Mouse (Mus musculus) brain, adult 2 months (tissue): ENCODE measurements around the gene Sod1.
"Not testable (repeated sequence)": the region's sequence is repeated elsewhere in the genome, so short reads cannot be mapped to it uniquely, and the experiment has no call there.

ENCODE experiments used
- DNase-seq: peaks from one replicate; pipeline ENCODE4 v3.0.0; 2011; ENCODE audit warnings: low read depth, low spot score

Gene Sod1

DNA sequence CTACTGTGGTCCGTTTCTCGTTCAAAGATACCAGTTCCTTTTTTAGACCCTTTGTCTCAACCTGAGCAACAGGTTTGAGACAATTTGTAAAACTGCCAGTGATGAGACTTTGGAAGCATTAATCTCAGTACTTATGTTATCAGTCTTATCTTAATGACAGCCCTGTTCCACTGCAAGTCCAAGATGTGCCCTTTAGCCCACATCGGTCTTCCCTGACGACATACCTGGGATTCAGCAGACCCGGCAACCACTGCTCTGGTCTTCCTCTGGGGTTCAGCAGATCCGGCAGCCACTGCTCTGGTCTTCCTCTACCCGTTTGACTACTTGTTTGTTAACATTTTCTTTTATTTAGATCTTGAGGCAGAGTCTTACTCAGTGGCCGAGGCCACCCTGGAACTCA lies 8.8 kb upstream of the Sod1 start:
- no peak for DNase-seq

DNA sequence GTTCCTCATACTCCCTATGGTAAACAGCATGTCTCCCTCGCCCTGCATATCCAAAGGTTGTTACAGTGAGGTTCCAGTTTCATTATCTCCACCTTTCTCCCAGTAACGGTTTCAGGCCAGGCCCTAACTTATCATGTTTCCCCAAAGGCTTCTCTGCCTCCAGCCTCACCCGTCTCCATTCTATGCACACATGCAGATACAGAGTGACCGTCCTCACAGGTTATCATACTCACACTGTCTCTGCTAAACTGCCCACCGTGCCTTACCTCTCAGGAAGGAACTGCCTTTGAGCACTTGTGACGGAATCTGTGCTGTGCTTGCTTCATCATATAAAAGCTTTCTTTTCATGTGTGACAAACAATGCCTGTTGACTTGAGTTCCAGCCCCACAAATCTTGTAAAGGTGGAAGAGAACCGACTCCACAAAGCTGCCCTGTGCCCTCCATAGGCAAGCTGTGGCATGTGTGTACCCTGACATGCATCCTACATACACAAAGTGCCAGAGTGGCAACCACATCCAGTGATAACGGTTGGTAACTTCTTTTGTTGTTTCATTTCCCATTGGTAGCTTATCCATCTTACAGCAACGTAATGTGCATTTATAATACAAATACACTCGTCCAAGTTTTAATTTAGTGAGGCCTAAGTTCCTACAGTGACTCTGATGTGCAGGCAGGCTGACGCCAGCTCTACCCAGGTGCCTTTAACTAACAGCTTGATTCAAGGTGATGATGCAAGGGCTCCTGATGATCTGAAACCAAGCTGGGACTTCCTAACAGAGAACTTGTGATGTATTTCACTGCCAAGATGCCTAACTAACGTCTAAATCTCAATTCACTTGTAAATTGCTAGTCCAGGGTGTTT lies 6.8 kb upstream of the Sod1 start:
- no peak for DNase-seq

DNA sequence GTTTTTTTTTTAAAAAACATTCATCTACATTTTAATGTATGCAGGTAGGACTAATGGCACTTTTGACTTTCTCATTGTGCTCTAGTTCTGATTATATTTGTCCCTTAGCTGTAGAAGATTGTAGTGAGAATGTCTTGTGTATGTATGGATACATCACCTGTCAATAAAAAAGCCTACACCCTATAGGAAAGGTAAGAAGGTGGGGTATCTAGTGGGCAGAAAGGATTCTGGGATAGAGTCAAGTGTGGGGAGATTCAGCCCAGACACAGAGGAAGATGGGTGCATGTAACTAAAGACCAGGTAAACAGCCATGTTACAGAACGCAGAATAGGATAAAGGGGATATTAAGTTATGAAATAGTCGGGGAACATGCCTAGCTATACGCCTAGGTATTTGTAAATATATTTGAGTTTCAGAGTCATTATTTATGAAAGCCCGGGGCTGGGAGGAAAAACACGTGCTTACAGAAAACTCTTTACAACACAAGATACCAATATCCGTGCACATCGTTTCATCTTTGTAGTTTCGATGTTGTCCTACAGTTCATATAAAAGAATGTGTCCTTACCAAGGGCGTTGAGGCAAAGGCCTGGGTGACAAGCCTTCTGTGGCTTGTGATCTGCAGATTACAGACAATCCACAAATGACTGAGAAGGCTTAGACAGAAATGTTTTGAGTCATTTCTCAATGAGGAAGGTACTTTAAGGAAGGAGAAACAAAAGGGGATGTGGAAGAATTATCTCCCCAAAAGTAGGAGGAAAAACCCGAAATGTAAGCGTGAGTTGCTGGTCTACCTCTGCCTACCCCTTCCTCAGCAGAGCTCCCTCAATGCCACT lies 5.6 kb upstream of the Sod1 start:
- no peak for DNase-seq

DNA sequence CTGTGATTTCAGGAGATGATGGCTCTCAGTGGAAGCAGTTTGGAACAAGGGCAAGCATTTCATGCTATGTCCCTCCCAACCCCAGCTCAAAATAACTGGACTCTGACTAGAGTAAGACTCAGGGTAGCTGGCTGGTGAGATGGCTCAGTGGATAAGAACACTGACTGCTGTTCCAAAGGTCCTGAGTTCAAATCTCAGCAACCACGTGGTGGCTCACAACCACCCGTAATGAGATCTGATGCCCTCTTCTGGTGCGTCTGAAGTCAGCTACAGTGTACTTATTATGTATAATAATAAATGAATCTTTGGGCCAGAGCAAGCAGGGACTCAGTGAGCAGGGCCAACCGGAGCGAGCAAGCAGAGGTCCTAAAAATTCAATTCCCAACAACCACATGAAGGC lies 4.7 kb upstream of the Sod1 start:
- DNase-seq = not testable (repeated sequence)

DNA sequence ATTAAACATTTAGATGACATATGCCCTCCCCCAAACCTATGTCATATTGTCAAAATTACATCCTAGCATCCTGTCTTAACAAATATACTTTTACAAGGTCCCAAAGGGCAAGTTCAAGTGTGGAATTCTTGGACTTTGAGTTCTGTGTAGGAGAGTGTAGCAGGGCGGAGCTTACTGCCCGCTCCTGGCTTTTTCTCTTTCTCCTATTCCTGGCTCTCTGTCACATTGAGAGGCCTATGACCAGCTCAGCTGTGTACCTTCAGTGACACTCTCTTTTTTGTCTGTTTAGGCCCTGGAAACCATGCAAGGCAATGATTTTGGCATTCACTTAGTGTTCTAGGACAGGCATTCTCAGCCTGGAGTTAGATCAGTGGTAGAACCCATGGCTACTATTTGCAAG lies 4.1 kb upstream of the Sod1 start:
- DNase-seq = no peak

DNA sequence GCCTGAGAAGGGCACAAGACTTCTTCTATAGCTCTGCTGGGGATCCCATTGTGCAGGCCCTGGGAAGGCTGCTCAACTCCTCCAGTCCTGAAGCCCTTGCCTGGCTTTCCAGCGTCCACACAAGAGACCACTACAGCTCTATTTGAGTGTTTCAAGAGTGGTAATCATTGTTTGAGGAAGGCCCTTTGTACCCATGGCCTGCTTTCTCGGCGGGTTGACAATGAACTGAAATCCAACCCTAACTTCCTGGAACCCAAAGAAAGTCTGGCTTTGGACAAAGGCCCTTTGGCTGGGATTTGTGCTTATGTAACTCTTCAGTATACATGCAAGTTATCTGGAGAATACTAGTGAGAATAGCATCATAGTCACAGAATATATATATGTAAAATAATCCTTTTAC lies 3.2 kb upstream of the Sod1 start:
- no peak for DNase-seq

DNA sequence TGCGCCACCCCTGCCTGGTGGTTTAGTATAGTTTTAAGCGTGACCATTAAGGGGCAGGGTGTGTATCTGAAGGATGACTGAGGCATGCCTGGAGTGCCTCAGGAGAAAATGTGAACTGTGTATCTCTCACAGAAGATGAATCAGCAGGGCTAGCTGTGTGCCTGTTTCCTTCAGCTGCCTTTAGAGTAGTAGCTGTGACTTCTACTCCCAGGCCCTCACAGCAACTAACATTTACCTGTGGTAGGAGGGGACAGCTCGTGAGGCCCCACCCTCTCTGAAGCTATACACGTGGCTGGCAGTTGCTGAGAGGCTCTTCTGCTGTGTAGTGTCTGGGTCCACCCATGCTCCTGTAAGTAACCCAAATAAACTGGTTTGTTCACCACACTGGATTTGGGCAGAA lies 2.6 kb upstream of the Sod1 start:
- DNase-seq = no peak

DNA sequence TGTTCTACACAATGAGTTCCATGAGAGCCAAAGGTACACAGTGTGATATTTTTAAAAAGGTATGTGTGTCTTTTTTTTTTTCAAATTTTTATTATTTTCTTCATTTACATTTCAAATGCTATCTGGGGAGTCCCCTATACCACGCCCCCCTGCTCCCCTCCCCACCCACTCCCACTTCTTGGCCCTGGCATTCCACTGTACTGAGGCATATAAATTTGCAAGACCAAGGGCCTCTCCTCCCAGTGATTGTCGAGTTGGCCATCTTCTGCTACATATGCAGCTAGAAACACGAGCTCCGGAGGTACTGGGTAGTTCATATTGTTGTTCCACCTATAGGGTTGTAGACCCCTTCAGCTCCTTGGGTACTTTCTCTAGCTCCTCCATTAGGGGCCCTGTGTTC lies 1.1 kb upstream of the Sod1 start:
- not testable (repeated sequence) for DNase-seq

DNA sequence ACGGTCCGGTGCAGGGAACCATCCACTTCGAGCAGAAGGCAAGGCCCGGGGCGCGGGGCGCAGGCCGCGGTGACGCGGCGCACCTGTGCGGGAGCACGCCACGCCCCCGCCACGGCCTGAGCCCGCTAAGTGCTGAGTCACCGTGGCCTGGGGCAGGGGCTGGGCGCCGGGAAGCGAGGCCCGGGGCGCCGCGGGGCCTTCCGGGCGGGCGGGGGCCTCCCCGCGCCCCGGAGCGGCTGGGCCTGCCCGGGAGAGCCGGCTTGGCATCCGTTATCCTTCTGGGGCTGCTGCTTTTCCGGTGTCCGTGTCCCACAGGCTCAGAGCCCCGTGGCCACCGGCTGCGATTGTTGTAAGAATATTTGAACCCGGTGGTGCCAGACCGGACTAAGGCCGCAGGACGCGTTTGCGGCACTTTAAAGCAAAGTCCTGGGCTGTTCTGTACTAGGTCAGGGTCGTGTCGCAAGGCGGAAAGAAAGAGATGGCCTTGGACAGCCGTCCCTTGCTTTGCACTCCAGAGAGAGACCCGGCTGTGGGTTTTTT lies 408 bp downstream of the Sod1 start:
- DNase-seq = no peak

DNA sequence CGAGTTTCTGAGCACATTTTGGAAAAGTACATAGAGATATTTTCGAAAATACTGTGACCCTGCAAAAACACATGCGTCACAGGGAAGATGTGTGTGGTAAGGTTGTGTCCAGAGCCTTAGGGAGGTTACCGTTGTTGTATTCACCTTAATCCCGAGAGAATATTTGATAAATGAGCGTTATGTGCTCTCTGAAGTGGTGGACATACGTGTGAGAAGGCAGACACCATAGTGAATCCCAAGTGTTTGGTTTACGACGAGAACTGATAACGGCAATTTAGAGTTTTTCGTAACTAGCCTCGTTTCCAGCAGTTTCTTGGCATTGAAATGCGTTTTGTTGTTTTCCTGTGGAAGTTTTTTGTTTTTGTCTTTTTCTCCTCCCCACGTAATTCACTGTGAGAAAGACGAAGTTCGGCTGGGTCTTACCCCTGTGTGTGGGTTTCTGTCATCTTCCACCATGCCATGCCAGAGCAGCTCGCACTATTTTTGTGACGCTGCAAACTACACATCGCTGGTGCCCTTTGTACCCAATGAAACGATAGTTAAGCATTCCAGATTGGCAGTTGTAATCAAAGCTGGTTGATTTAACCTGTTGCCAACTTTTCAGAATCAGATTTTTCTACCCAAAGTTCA lies 1.0 kb downstream of the Sod1 start:
- peak; percentile 46 for DNase-seq

DNA sequence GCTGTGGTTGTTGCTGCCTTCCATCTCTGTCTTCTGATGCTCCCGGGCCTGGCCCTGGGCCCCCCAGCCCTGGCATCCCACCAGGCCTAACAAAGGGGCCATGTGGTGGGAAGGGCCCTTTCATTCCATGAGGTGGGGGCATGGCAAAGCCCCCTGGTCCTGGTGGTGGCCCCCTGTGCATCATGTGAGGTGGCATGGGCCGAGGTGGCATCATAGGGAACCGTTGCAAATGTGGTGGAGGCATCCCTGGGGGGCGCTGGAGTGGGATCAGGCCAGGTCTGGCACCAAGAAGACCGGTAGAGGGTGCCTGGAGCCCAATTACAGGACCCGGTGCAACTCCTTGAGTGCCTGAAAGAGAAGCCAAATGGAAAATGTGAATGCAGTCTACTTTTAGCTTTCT lies 9.3 kb downstream of the Sod1 start:
- no peak for DNase-seq

DNA sequence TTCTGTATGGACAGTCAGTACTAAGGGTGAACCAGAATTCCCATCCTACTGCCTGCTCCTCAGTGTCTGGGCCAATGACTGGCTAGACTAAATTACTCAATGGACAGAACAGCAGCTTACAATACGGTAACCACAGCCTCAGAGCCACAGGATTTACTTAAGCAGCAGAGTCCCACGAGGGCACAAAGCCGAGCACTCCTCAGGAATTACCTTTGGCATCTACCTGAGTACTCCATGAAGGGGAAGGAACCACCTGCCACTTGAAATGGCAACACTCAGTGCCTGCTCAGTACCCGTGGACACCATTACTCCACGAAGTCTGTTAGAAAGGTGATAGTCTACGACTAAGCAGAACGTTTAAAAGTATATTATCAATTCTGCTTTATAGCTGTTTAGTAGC lies 10.7 kb downstream of the Sod1 start:
- DNase-seq = no peak

DNA sequence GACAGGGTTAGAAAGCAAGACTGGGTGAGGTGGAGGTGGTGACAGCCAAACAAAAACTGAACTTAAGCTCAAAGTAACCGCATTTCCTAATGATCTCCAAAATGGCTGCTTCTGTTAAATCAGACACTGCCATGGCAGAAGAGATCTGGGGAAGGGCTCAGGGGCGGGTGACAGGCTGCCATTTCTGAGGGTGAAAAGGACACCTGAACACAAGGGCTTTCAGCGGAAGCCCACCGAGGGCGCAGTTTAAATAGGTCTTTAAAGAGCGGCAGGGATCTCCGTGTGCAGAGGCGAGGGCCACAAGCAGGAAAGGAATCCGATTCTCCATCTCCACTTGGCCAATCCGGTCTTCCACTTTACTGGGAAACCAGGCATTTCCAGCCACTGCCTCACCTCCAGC lies 13.1 kb downstream of the Sod1 start:
- no peak for DNase-seq

DNA sequence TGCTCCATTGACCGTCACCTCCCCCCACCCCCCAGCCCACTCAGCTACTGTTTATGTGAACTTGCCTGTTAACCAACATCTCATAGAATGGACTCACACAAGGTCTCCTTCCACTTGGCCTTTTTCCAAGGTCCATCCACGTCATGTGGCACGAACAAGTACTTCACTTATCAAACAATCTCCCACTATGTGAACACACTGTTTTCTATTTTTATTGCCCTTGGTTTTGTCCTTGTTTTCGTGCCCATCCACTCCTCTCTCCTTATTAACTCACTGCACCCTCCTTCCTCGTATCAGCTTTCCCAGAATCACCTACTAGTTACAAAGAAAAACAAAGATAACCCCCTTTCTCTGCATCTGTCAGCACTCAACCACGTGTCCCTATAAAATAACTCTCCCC lies 14.1 kb downstream of the Sod1 start:
- no peak for DNase-seq

DNA sequence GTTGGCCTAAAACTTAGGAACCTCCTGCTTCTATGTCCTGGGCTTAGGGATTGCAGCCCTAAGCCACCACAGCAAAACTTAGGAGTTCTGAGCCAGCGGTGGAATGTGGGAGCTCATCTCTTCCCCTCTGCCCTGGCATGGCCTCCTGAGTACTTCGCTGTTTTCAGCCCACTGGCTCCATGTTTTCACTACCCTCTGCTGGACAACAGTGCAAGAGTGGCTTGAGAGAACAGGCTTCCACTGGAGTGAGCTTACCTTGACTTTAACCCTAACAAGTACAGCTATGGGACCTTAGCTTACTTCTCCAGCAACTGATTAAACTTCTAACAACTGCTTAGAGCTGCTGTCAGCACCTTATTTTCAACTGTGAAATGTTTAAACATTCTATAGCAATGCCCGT lies 14.6 kb downstream of the Sod1 start:
- DNase-seq = no peak

DNA sequence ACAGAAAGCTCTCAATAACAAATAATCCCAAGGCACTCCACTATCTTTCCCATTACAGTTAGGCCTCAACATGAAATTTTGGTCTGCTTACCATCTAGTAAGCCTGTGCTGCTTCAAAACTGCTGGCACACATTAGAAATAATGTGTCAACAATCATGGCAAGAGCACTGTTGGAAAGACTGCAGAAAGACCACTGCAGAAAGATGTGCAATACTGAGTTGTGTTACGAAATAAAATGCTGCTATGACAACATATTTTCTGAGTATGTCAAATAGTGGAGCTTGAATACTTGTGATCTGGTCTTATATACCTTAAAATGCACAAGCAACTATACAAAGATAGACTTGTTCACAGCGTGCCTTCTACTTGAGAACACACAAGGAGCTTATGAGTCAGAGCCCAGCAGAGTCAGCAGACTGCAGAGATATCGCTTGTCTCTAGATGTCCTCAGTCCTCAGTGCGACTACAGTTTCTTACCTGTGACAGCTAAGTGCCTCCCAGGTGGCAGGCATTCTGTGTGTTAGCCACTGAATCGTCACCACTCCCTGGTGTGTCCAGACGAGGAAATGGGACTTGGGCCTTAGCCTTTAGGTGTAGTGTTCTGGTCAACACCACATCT lies 18.7 kb downstream of the Sod1 start:
- DNase-seq = peak; percentile 77

DNA sequence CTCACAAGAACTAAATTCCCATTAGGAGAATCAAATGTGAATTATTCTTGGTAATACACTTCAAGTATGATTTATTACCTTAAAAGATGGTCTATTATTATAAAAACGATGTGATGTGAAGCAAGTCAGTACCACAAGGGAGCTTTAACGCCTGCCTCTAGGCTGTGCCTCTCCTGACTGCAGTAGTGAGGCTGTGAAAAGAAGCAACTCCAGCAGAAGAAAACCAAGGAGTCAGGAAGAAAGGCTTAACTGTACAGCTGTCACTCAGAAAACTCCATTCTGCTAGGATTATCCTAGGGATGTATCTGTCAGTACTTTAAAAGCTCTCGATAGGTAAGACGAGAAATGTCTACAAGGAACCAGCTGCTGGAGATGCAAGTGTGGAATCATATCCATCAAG lies 21.3 kb downstream of the Sod1 start:
- no peak for DNase-seq

DNA sequence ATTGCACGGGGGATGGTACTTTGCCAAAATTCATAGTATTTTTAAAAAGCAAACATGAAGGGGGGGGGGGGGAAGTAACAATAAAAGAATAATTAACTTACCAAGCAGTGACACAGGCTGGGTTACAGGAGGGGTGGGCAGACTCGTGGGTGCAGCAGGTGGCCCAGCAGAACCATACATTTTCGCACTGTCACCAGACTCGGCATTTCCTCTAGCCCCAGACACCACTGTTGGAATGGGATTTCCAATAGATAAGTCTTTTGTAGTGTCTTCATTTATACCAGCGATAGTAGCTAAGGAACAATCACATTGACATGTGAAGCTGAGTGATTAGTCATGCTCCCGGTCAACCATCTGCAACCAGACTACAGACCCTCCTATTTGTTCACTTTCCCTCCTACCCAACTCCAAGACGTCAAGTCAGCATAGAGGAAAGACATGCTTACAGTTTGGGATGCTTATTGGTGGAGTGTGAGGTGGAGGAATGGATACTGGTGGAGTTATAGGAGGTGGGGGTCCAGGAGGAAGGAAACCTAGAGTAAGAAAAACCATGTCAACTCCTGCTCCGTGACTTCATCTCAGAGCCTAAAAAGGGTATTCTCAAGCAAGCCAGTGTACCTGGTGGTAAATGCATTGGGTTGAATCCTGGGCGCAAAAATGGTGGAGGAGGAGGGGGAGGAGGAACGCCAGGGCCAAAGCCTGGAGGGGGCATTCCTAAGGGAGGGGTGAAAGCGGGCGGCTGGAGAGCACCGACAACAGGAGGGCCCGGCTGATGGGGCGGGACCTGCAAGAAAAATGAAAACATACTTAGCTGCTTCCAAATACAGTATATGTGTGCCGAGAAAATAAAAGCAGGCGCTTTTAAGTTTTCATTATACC lies 22.1 kb downstream of the Sod1 start:
- DNase-seq = no peak

DNA sequence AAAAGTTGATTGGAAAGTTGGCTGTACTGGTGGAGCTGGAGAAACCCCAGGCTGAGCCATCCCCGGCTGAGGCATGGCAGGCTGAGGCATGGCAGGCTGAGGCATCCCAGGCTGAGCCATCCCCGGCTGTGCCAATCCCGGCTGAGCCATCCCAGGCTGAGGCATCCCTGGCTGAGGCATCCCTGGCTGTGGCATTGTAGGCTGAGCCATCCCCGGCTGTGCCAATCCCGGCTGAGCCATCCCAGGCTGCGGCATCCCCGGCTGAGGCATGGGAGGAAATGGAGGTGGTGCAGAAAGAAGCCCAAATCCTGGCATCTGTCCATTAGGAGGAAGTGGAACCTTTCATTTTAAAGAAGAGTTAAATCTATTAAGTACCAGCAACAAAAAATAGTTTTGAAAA lies 29.5 kb downstream of the Sod1 start:
- DNase-seq = peak; percentile 37

DNA sequence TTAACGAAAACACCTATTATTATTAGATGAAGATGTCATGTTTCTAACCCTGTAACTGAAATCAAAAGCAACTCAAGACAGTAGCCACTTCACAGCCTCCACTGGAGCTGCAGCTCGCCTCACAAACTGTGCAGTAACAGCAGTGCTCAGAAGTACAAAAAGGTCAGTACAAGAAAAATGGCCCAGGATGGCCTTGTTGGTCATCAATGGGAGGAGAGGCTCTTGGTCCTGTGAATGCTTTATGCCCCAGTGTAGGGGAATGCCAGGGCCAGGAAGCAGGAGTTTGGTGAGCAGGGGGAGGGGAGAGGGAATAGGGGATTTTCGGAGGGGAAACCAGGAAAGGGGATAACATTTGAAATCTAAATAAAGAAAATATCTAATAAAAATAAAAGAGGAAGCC lies 30.7 kb downstream of the Sod1 start:
- DNase-seq = not testable (repeated sequence)

DNA sequence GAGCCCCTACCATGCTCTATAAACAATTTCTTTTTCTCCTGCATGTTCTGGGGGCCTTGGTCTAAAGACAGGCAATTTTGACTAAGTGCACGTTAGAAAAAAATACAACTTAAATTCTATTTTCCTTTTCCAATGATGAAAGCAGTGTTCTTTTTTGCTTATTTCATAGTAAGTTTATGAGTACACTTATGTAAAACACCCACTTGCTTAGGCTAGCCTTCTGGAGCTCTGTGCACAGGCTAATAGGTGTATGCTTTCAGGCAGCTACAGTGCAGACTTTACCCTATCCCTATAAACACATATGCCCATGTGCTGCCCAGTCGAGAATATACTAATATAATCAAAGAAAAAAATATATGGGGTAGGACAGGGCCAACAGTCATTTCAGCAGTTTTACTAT lies 32.0 kb downstream of the Sod1 start:
- DNase-seq = peak; percentile 45
